ENCODE assay signal across 7 mouse cellular contexts in genomic region chr3:130494665-130495396, GRCm38 (mm10).
DNase-seq lines count a peak whose midpoint lies in the region; ATAC-seq and TF ChIP-seq lines count a peak whose summit lies in the region.

No protein-coding gene starts in this region.

- no peak overlapping the region for H3K27ac ChIP-seq in lung, embryonic 14.5 days (ENCODE audit: low read depth)
- H3K27ac ChIP-seq in testis, adult 2 months (ENCODE audit: control insufficient read depth, insufficient read depth, low read depth, low read length) = no peak overlapping the region

- WGBS in lung, embryonic 14.5 days = 73% methylated on average over 20 of the region's 20 CpGs

- no peaks in the 10 kb centered on the region for H3K27me3 ChIP-seq in lung, embryonic 14.5 days (ENCODE audit: insufficient read depth, low read length)
- H3K27me3 ChIP-seq in testis, adult 2 months (ENCODE audit: control insufficient read depth, insufficient read depth, low read length) = no peaks in the 10 kb centered on the region

- peak; percentile 14 for DNase-seq in right cerebral cortex, postnatal 4 days
- no peak for DNase-seq in right cerebral cortex, postnatal 14 days
- peak; percentile 83 to 84 for DNase-seq in cerebellum, postnatal 10 days
- DNase-seq in gastrocnemius, postnatal 25 days = peak; percentile 46
- DNase-seq in lung, embryonic 14.5 days = peak; percentile 62
- no peak for DNase-seq in left cerebral cortex, postnatal 25 days (ENCODE audit: low spot score in 2 of 2)

- TF ChIP-seq CTCF in lung, embryonic 14.5 days (IDR thresholded peaks at IDR 0.05; ENCODE audit: low read depth) = peak; percentile 43
- no peak; the same call in 1 of the 2 replicates for TF ChIP-seq CTCF in testis, adult 2 months (IDR thresholded peaks at IDR 0.05; ENCODE audit: control insufficient read depth, insufficient read depth, insufficient replicate concordance, low read depth, low read length)

- H3K9me3 ChIP-seq in lung, embryonic 14.5 days (ENCODE audit: low read depth, low read length) = no peaks in the 10 kb centered on the region

- H3K4me1 ChIP-seq in lung, embryonic 14.5 days (ENCODE audit: insufficient read depth) = no peaks in the 10 kb centered on the region
- no peaks in the 10 kb centered on the region; the same call in 1 of the 2 replicates for H3K4me1 ChIP-seq in testis, adult 2 months (ENCODE audit: control insufficient read depth, insufficient read depth, low read length)

- no peaks in the 10 kb centered on the region for H3K36me3 ChIP-seq in lung, embryonic 14.5 days (ENCODE audit: insufficient read depth)
- no peaks in the 10 kb centered on the region for H3K36me3 ChIP-seq in testis, adult 2 months (ENCODE audit: control insufficient read depth, insufficient read depth, low read length)

- peak; percentile 44; the same call in 1 of the 2 replicates for ATAC-seq in lung, embryonic 14.5 days (ENCODE audit: insufficient read depth)

- no peak overlapping the region for H3K4me3 ChIP-seq in lung, embryonic 14.5 days (ENCODE audit: low read depth, low read length)
- peak overlapping the region; percentile 29 for H3K4me3 ChIP-seq in testis, adult 2 months (ENCODE audit: control insufficient read depth, low read depth, low read length)

- intact Hi-C loops in left cerebral cortex, postnatal 25 days (cut with DNase I) = no loop called here

- no peak for TF ChIP-seq POLR2A in testis, adult 2 months (IDR thresholded peaks at IDR 0.05; ENCODE audit: control insufficient read depth, low read depth, low read length)

- H3K9ac ChIP-seq in lung, embryonic 14.5 days = no peak overlapping the region

- no peak overlapping the region for H3K4me2 ChIP-seq in lung, embryonic 14.5 days

Comparison
In these comparisons a context has a peak if more than half of its experiments do, and no peak if none do; other contexts are left out.
1. DNase-seq: peak in right cerebral cortex, postnatal 4 days (single experiment), cerebellum, postnatal 10 days (2 of 2), gastrocnemius, postnatal 25 days (single experiment) and lung, embryonic 14.5 days (single experiment); none in right cerebral cortex, postnatal 14 days (single experiment) and left cerebral cortex, postnatal 25 days (0 of 2).